Mouse (Mus musculus) frontal cortex, adult 2 months (tissue): Measurements from ENCODE around the gene B4galt3. TPM values are rescaled to one million over a fixed set of nuclear protein-coding genes. Genes with fewer than 3 reads are reported as not detected.
"Not testable (repeated sequence)": the region's sequence is repeated elsewhere in the genome, so short reads cannot be mapped to it uniquely, and the experiment has no call there.

Experiments used
- DNase-seq, 2 experiments: peaks; one replicate each; pipeline ENCODE4 v3.0.0; 2022; ENCODE audit warnings: low spot score in 1 of 2; ENCODE audit errors: extremely low spot score in 1 of 2
- polyA plus RNA-seq: library from polyadenylated mRNA; depleted of rRNA; stranded (reverse); fragments of >200 nt; gene quantifications from 2 replicates; pipeline ENCODE4 v1.2.3, GENCODE M21; 2012

B4galt3 gene
- polyA plus RNA-seq, 1 experiment, result 73.7 TPM

GRCm38 (mm10) chr1:171282086-171282805 is 12.1 kb downstream of the B4galt3 start:
- no peak for DNase-seq

DNA sequence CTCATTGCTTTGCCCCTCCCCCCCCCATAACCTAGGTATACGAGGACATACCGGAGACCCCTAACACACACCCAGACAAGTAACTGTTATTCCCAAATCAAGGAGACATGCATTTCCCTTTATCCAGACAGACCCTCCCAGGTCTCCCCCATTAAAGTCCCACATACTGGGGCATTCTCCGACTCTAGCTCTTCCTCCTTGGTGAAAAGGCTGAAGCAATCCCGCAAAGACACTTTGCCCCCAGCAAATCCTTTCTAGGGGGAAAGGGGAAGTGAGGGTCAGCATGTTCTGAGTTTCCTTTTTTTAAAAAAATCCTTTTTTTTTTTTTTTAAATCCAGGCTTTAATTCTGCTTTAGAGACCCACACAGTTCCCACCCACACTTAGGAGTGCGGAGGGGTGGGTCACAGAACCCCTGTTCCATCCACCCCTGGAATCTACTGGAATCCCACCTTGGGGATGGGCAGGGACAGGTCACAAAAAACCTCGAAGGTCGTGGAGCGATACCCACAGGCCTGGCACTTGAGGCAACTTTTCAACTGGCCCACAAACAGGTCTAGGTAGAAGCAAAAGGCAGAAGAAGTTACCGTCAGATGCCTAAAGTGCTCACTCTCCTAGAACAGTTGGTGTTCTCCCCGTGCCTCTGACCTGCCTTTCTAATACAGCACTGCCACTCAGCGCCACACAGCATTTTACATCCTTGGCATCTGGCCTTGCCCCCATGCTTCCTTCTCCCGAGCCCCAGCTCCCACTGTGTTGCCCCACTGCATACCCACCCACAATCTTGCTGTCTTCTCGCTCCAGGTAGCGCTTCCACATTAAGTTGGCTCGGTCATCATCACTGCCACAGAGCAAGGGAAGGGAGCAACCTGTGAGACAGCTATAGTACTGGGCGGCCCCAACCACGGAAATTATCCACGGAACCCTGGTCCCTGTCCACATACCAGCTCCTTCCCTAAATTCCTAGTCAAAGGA is 13.3 kb downstream of the B4galt3 start:
- DNase-seq, result no peak

DNA sequence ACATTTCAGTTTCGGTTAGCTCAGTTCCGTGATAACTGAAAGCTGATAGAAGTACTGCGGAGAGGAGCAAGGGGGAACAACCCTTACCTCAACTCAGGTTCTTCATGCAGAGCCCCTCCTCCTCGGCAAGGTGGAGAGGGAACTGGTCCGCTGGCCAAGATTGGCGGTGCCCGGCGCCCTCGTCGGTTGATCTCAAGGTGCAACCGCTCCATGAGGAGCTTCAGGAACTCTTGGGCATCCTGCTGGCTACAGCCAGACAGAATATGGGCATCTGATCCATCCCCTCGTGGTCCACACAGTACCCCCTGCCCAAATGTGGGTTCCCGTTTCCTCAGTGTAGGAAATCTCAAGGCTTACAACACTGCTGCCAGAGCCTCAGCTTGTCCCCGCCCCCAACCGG is 14.4 kb downstream of the B4galt3 start:
- DNase-seq, result no peak

GRCm38 (mm10) chr1:171285096-171285892 is 15.2 kb downstream of the B4galt3 start:
- no peak for DNase-seq

DNA sequence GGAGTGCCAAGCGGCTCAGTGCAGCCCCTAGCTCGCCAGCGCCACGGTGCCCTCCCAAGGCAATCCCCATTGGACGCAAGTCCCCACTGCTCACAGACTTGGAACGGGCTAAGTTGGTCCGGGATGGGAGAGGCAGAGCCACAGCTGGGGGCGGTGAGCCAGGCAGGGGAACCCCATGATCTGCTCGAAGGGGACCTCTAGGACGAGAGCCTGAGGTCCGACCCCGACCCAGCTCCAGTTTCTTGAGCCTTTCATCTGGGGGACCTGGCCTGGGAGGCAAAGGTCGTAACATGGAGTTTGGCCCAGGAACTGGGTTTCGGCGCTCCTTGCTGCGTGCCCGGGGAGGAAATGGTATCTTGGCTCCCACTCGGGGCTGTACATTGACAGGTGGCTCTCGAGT is 16.4 kb downstream of the B4galt3 start:
- DNase-seq, result no peak

GRCm38 (mm10) chr1:171287136-171288081 is 17.3 kb downstream of the B4galt3 start, which contains the start of gene Usp21:
Gene Usp21 (minus strand): TSS chr1:171287991.
- DNase-seq, result peak; percentile 87 to 95

GRCm38 (mm10) chr1:171288328-171288727 is 18.2 kb downstream of the B4galt3 start:
- no peak for DNase-seq

GRCm38 (mm10) chr1:171293351-171293750 is 23.2 kb downstream of the B4galt3 start:
- no peak for DNase-seq

- no peak for DNase-seq
Measured at GRCm38 (mm10) chr1:171293906-171294297, 23.8 kb downstream of the B4galt3 start.

- DNase-seq, result peak; percentile 68 to 86
Measured at GRCm38 (mm10) chr1:171294298-171295062, 24.4 kb downstream of the B4galt3 start, which contains the start of gene Ufc1. Gene Ufc1 (minus strand): TSS chr1:171295024.

DNA sequence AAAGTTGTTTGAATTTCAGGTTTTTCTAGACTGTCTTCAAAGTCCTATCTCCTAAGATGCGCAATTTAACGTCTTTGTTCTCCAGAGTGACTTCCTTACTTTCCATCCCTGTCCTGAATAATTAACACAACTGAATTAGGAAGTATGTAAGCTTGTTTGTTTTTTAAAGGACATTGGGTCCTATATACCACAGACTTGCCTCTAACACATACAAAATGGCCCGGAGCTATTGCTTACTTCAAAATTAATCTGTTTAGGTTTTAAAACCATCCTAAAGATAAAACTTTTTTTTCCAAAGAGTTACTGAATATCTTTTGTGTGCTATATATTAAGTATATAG is 24.9 kb downstream of the B4galt3 start:
- no peak for DNase-seq

DNA sequence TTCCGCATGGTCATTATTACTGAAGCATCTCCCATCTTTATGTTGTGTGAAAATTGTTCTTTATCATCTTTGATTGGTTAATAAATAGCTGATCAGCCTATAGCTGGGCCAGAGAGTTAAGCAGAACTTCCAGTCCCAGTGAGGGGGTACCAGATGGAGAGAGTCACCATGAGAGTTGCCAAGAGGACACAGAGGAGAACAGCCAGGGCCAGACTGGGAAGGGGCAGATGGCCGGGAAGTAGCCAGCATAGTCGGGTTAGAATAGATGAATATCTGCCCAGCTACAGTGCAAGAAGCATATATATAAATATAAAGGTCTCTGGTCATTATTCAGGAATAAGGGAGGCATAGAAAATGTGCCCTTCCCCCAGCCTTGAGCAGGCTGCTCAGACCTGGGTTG is 28.1 kb downstream of the B4galt3 start:
- no peak for DNase-seq

- not testable (repeated sequence) for DNase-seq
Measured at GRCm38 (mm10) chr1:171306157-171306556, 36.0 kb downstream of the B4galt3 start.

GRCm38 (mm10) chr1:171309321-171309720 is 39.2 kb downstream of the B4galt3 start:
- DNase-seq, result no peak

- DNase-seq, result no peak
Measured at GRCm38 (mm10) chr1:171319748-171320147, 49.6 kb downstream of the B4galt3 start.

DNA sequence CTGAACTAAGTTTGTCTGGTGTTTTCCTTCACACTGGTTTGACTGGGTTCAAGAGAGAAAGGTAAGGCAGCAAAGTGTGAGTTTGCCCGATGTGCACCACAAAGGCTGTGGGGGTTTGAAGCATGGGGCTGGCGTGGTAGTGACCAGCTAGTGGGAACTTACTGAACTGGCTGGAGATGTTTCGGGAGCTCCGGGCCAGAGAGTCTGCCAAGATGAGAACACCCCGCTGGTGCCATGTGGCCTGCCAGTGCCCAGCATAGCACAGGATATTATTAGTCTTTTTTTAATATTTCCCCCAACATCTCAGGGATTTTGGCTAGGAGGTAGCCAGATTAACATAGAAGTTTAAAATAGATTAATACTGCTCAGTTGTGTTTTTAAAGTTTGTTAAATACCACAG is 50.0 kb downstream of the B4galt3 start:
- DNase-seq, result no peak

GRCm38 (mm10) chr1:171321415-171321814 is 51.3 kb downstream of the B4galt3 start:
- no peak for DNase-seq

- no peak for DNase-seq
Measured at GRCm38 (mm10) chr1:171322012-171322411, 51.9 kb downstream of the B4galt3 start.

GRCm38 (mm10) chr1:171325571-171325970 is 55.4 kb downstream of the B4galt3 start:
- no peak for DNase-seq
